Mouse (Mus musculus) C2C12 (cell line): ENCODE data around the gene Etfb. TPM values are rescaled to one million over a fixed set of nuclear protein-coding genes. Genes with fewer than 3 reads are reported as not detected.

ENCODE experiments used
- H3K27me3 ChIP-seq: one replicate; pipeline ENCODE4 v1.6.1; 2011; ENCODE audit not compliant: control insufficient read depth, insufficient read depth, insufficient read length
- H3K36me3 ChIP-seq: one replicate; pipeline ENCODE4 v1.6.1; 2011; ENCODE audit not compliant: control insufficient read depth, insufficient read depth
- H3K4me3 ChIP-seq: one replicate; pipeline ENCODE4 v1.5.1; 2011; ENCODE audit warnings: mild to moderate bottlenecking, control low read depth; ENCODE audit not compliant: poor library complexity, insufficient read depth, severe bottlenecking
- H3K79me2 ChIP-seq: one replicate; pipeline ENCODE4 v1.6.1; 2011; ENCODE audit not compliant: control insufficient read depth, insufficient read depth
- H3K79me3 ChIP-seq: one replicate; pipeline ENCODE4 v1.6.1; 2011; ENCODE audit warnings: low read depth, control low read depth
- H3ac ChIP-seq: one replicate; pipeline ENCODE3; 2011; ENCODE audit warnings: low read depth; ENCODE audit not compliant: control insufficient read depth, insufficient read length
- CEBPB ChIP-seq: IDR thresholded peaks from one replicate; pipeline ENCODE4 v1.6.1; 2011; ENCODE audit warnings: low read depth, mild to moderate bottlenecking, control low read depth, moderate library complexity
- CTCF ChIP-seq: IDR thresholded peaks from one replicate; pipeline ENCODE4 v1.5.1; 2011; ENCODE audit not compliant: control insufficient read depth, insufficient read depth, insufficient read length
- FOSL1 ChIP-seq: IDR thresholded peaks from one replicate; pipeline ENCODE4 v1.8.0; 2011; ENCODE audit warnings: mild to moderate bottlenecking, low read length; ENCODE audit not compliant: poor library complexity, insufficient read depth, severe bottlenecking
- MAX ChIP-seq: IDR thresholded peaks from one replicate; pipeline ENCODE4 v1.6.1; 2011; ENCODE audit warnings: mild to moderate bottlenecking, control low read depth
- MYOD1 ChIP-seq: IDR thresholded peaks from one replicate; pipeline ENCODE4 v1.6.1; 2011; ENCODE audit warnings: low read depth; ENCODE audit not compliant: control insufficient read depth, insufficient read length
- MYOG ChIP-seq: IDR thresholded peaks from one replicate; pipeline ENCODE4 v1.6.1; 2011; ENCODE audit not compliant: control insufficient read depth, insufficient read length; ENCODE audit errors: extremely low read depth
- USF1 ChIP-seq: IDR thresholded peaks from one replicate; pipeline ENCODE4 v1.6.1; 2011; ENCODE audit warnings: low read depth, mild to moderate bottlenecking, control low read depth, moderate library complexity
- polyA plus RNA-seq: library from polyadenylated mRNA; unstranded; fragments of >200 nt; fragmentation: generic; extraction: Trizol; gene quantifications from one replicate; pipeline ENCODE4 v1.2.1, GENCODE M21; 2012; ENCODE audit warnings: missing spikeins

Etfb gene
- polyA plus RNA-seq, 1 experiment = 296 TPM

DNA sequence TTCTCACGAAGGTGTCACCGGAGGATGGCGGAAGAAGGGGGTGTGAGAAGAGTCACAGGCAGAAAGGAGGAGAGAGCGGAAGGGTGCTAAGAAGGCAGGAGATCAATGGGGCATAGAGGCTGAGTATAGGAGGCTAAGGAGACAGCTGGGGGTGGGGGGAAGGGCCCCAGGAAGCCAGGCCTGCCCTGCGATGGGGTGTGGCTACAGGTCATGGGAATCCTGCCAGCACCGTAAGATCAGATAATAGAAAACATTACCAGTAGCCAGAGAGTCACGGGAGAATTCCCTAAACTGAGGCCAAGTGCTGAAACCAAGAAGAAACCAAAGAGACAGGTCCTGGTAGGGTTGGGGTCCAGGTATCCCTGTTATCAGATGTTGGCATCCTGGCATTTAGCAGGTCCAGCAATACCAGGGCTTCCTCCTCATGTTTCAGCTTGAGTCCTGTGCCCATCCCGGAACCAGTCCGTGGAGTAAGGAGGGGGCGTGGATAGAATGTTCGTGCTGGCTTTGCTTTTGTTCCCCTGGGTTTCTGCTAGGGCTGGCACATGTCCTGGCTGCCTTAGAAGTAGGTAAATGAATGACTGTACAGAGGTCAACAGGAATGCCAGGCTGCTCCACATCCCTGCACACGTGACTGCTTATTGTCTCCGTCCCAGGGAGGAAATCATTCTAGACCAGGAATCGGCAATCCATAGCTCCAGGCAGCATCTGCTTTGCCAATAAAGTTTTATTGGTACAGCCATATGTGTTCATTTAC, 9.9 kb downstream of the Etfb start:
- Histone ChIP-seq H3K79me3 (no peaks in the 10 kb centered on the region), H3ac (no peak overlapping the region), H3K36me3 (peaks cover 5% of the 10 kb centered on the region), H3K27me3 (no peaks in the 10 kb centered on the region), H3K79me2 (no peaks in the 10 kb centered on the region), H3K4me3 (no peak overlapping the region)
- TF ChIP-seq MYOG (no peak), CTCF (no peak), FOSL1 (no peak), MAX (no peak), CEBPB (no peak), MYOD1 (no peak), USF1 (no peak)

GRCm38 (mm10) chr7:43454371-43454770, 10.5 kb downstream of the Etfb start:
- TF ChIP-seq CEBPB = no peak
- no peak for TF ChIP-seq MYOG
- TF ChIP-seq FOSL1 = no peak
- TF ChIP-seq MYOD1 = no peak
- no peak for TF ChIP-seq MAX
- no peak for TF ChIP-seq CTCF
- H3K27me3 ChIP-seq = no peaks in the 10 kb centered on the region
- H3ac ChIP-seq = no peak overlapping the region
- peaks cover 5% of the 10 kb centered on the region for H3K36me3 ChIP-seq
- H3K79me2 ChIP-seq = no peaks in the 10 kb centered on the region
- no peak overlapping the region for H3K4me3 ChIP-seq
- H3K79me3 ChIP-seq = no peaks in the 10 kb centered on the region

DNA sequence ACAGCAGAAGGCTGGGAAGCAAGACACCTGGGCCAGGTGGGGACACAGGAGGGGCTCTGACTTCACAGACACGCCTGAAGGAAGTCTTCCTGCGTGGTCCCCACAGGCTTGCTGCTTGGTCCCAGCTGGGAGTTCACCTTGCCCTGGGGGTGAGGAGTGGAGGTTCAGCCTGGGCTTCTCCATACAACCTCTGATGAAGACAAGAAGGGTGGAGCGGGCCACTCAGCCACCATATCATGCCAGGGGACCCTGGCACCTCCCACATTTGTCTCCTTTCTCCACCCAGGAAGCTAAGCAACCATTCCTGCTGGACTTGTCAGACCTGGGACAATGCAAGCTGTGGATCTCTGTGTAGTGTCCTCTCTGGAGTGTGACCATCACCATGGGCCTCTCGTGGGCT, 19.0 kb downstream of the Etfb start, which contains the start of gene Vsig10l:
TSS of gene Vsig10l (plus strand) at position 301 of the 400 bp plus-strand sequence.
- no peak within 1 kb of the TSS for H3ac ChIP-seq
- no peak within 1 kb of the TSS for H3K4me3 ChIP-seq
- no peaks in the 10 kb centered on the region for H3K36me3 ChIP-seq
- no peaks in the 10 kb centered on the region for H3K79me3 ChIP-seq
- H3K27me3 ChIP-seq = no peaks in the 10 kb centered on the region
- no peaks in the 10 kb centered on the region for H3K79me2 ChIP-seq
- TF ChIP-seq FOSL1 (no peak), CTCF (no peak), USF1 (no peak)

- Histone ChIP-seq H3K79me2 (no peaks in the 10 kb centered on the region), H3K36me3 (no peaks in the 10 kb centered on the region)
Measured at GRCm38 (mm10) chr7:43463976-43464375, 20.1 kb downstream of the Etfb start.

DNA sequence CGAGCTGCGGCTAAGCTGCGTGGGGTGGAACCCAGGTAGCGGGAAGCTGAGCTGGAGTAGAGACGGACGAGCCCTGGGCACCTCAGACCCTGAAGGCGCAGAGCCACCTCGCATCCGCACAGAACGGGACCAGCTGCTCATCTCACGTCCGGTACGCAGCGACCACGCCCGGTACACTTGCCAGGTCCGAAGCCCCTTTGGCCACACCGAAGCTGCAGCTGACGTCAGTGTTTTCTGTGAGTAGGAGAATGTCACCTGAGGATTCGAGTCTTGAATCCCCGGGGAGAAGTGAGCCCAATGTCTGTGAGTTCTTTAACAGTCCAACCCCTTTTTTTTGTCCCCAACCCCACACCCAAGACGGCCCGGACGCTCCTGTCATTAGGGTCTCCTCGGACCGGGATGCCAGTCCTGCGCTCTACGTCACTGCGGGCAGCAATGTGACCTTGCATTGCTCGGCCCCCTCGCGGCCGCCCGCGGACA, 21.0 kb downstream of the Etfb start:
- Histone ChIP-seq H3K79me2 (no peaks in the 10 kb centered on the region), H3ac (peak overlapping the region; percentile 28), H3K4me3 (peak overlapping the region; percentile 11)

More at GRCm38 (mm10) chr7:43463976-43464375, 20.1 kb downstream of the Etfb start:
- Histone ChIP-seq H3K79me3 (no peaks in the 10 kb centered on the region), H3ac (no peak overlapping the region), H3K4me3 (no peak overlapping the region), H3K27me3 (no peaks in the 10 kb centered on the region)
- no peak for TF ChIP-seq USF1
- no peak for TF ChIP-seq CEBPB
- TF ChIP-seq MYOD1 = no peak
- TF ChIP-seq MAX = no peak
- no peak for TF ChIP-seq CTCF
- no peak for TF ChIP-seq FOSL1
- TF ChIP-seq MYOG = no peak

More for the DNA sequence above, 21.0 kb downstream of the Etfb start:
- no peaks in the 10 kb centered on the region for H3K79me3 ChIP-seq
- no peaks in the 10 kb centered on the region for H3K36me3 ChIP-seq
- TF ChIP-seq MYOG (no peak), CTCF (no peak)
- no peaks in the 10 kb centered on the region for H3K27me3 ChIP-seq
